Mouse (Mus musculus) embryonic facial prominence, embryonic 10.5 days (tissue): ENCODE results near the gene Nlrx1. TPM values are rescaled to one million over a fixed set of nuclear protein-coding genes. Genes with fewer than 3 reads are reported as not detected.

Experiments used
- DNase-seq: peaks from one replicate; pipeline ENCODE4 v3.0.0-alpha.2; 2017; ENCODE audit warnings: low spot score
- H3K27ac ChIP-seq: fragments of 300-500 bp; sonication (generic); replicated peaks from 2 replicates; pipeline ENCODE4 v1.5.1; 2016; ENCODE audit warnings: mild to moderate bottlenecking
- H3K27me3 ChIP-seq: fragments of 300-500 bp; sonication (generic); replicated peaks from 2 replicates; pipeline ENCODE4 v1.6.1; 2016; ENCODE audit warnings: low read depth, mild to moderate bottlenecking; ENCODE audit not compliant: poor library complexity, severe bottlenecking
- H3K36me3 ChIP-seq: fragments of 300-500 bp; sonication (generic); replicated peaks from 2 replicates; pipeline ENCODE4 v1.6.1; 2016; ENCODE audit warnings: mild to moderate bottlenecking, moderate library complexity
- H3K4me1 ChIP-seq: fragments of 300-500 bp; sonication (generic); 2 replicates; pipeline ENCODE4 v1.6.1; 2016
- H3K4me3 ChIP-seq: fragments of 300-500 bp; sonication (generic); 2 replicates; pipeline ENCODE4 v1.5.1; 2016; ENCODE audit warnings: mild to moderate bottlenecking, moderate library complexity
- H3K9me3 ChIP-seq: fragments of 300-500 bp; sonication (generic); 2 replicates; pipeline ENCODE4 v1.6.1; 2016; ENCODE audit warnings: mild to moderate bottlenecking
- WGBS: fragments of 180-500 bp; shearing (Covaris S2); methylation state at CpG from one replicate; pipeline ENCODE4 v1.1.7; 2016; 5-methylcytosine and 5-hydroxymethylcytosine counted together
- polyA plus RNA-seq: library from polyadenylated mRNA; unstranded; fragments of >200 nt; fragmentation: Nextera tagmentation; extraction: Ambion mirVana; gene quantifications from 2 replicates; pipeline ENCODE4 v1.2.1, GENCODE M21; 2016

The Nlrx1 gene
- polyA plus RNA-seq, 1 experiment from 2014 or later, result 2.4 TPM

- no peak for DNase-seq
- H3K27me3 ChIP-seq, result peaks cover 18% of the 10 kb centered on the region
- H3K4me3 ChIP-seq, result 0 out of 2 replicates have a peak overlapping the region, but pooled peaks have one; percentile 60
- H3K9me3 ChIP-seq, result no peaks in the 10 kb centered on the region
- H3K4me1 ChIP-seq, result peaks cover 11% of the 10 kb centered on the region
- 76% methylated on average over 8 of the region's 8 CpGs for WGBS
- H3K27ac ChIP-seq, result no peak overlapping the region
- no peaks in the 10 kb centered on the region for H3K36me3 ChIP-seq
These were observed 1.7 kb downstream of the Nlrx1 start for GRCm38 (mm10) chr9:44266478-44267226.

GRCm38 (mm10) chr9:44261388-44261787 is 7.0 kb downstream of the Nlrx1 start:
- 86% methylated on average over 14 of the region's 14 CpGs for WGBS
- Histone ChIP-seq H3K4me1 (no peaks in the 10 kb centered on the region), H3K9me3 (no peaks in the 10 kb centered on the region), H3K27ac (no peak overlapping the region), H3K36me3 (no peaks in the 10 kb centered on the region), H3K27me3 (peaks cover 3% of the 10 kb centered on the region; the same call in 1 of the 2 replicates), H3K4me3 (no peak overlapping the region)
- no peak for DNase-seq

DNA sequence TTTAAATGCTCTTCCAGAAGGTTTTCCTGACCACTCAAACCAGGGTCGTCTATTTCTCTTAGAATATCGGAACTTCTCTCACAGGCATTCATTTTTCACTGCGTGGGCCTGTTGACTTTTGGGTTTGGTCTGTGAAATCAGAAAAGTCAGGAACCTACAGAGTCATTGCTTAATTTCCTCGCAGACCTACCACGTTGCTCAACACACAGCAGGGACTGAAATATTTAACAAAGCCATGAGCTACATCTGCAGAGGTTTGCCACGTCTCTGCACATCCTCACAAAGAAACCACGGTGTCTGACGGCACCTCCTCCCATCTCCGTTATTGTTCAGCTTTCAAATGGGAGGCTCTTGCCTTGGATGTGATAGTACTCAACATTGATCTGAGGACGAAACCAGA is 9.4 kb downstream of the Nlrx1 start:
- H3K4me3 ChIP-seq, result no peak overlapping the region
- H3K27me3 ChIP-seq, result no peaks in the 10 kb centered on the region
- no peak for DNase-seq
- H3K36me3 ChIP-seq, result no peaks in the 10 kb centered on the region
- no peaks in the 10 kb centered on the region for H3K9me3 ChIP-seq
- H3K4me1 ChIP-seq, result peaks cover 15% of the 10 kb centered on the region
- no peak overlapping the region for H3K27ac ChIP-seq
- WGBS, result 85% methylated on average over 10 of the region's 10 CpGs

DNA sequence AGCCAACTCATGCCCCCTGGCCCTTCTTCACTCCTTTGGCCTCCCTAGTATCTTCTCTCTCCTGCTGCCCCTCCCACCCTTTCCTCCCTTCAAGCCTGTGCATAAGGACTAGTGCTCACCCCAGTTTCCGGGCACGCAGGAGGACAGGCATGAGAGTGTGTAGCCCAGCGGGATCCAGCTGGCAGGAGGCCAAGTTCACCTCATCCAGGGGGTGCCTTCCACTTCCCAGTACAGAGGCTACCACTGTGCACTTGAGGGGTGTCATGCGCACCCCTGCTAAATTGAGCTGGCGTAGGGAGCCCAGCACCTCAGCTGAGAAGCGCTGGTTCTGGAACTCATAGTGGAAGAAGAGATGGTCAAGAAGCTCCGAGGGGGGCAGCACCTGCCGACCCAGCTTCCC is 12.2 kb downstream of the Nlrx1 start:
- no peaks in the 10 kb centered on the region for H3K36me3 ChIP-seq
- H3K4me1 ChIP-seq, result peaks cover 27% of the 10 kb centered on the region
- no peak for DNase-seq
- H3K9me3 ChIP-seq, result no peaks in the 10 kb centered on the region
- no peak overlapping the region for H3K4me3 ChIP-seq
- 0 out of 2 replicates have a peak, but pooled peaks cover 5% of the 10 kb centered on the region for H3K27me3 ChIP-seq
- WGBS, result 88% methylated on average over 8 of the region's 8 CpGs
- no peak overlapping the region for H3K27ac ChIP-seq

- no peak for DNase-seq
- Histone ChIP-seq H3K4me1 (peaks cover 27% of the 10 kb centered on the region), H3K9me3 (no peaks in the 10 kb centered on the region), H3K4me3 (no peak overlapping the region), H3K27ac (peak overlapping the region; percentile 20; the same call in 1 of the 2 replicates), H3K36me3 (no peaks in the 10 kb centered on the region), H3K27me3 (peaks cover 15% of the 10 kb centered on the region)
- WGBS, result 64% methylated on average over 6 of the region's 6 CpGs
These were observed 13.3 kb downstream of the Nlrx1 start for GRCm38 (mm10) chr9:44255136-44255521.

- no peaks in the 10 kb centered on the region for H3K36me3 ChIP-seq
- DNase-seq, result peak; percentile 44
- H3K4me1 ChIP-seq, result peaks cover 30% of the 10 kb centered on the region
- 7% methylated on average over 5 of the region's 5 CpGs for WGBS
- no peak overlapping the region for H3K4me3 ChIP-seq
- H3K27me3 ChIP-seq, result peaks cover 21% of the 10 kb centered on the region
- H3K27ac ChIP-seq, result peak overlapping the region; percentile 48; the same call in 1 of the 2 replicates
- no peaks in the 10 kb centered on the region for H3K9me3 ChIP-seq
These were observed 13.8 kb downstream of the Nlrx1 start for GRCm38 (mm10) chr9:44254508-44255135.

DNA sequence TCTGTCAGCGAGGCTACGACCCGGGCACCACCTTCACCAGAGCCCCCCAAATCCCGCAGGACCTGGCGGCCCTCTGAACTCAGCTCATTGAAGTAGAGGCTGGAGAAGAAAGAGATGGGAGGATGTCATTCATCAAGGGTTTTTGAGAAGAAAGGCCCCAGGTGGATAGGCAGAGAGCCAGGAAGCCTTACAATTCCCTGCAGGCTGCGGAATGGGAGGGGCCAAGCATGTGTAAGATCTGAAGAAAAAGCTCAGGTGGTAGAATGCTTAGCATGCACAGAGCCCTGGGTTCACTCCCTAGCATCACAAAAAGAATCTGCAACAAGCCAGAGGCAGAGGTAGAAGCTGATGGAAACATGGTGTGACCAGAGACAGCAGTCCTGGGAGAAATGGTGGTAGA is 15.0 kb downstream of the Nlrx1 start:
- Histone ChIP-seq H3K27me3 (peaks cover 30% of the 10 kb centered on the region), H3K9me3 (no peaks in the 10 kb centered on the region), H3K4me1 (peaks cover 37% of the 10 kb centered on the region), H3K4me3 (no peak overlapping the region), H3K27ac (0 out of 2 replicates have a peak overlapping the region, but pooled peaks have one; percentile 48), H3K36me3 (no peaks in the 10 kb centered on the region)
- 81% methylated on average over 6 of the region's 6 CpGs for WGBS
- no peak for DNase-seq

DNA sequence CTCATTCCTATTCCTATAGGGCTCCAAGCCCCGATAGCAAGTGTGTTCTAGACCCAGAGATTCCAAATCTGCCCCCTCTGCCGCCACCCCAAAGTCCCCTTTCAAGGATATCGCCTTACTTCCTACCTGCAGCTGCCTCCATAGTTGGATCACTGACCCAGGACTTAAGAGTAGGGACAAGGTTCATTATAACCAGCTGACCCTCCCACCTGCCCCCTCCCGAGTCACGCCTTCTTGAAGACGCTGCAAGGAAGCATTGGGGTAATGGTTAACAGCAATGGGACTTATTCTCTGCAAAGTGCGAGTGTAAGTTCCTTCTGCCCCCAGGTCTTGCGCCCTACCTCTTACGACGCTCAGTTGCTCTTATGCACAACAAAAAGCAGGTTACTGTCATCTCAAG is 17.1 kb downstream of the Nlrx1 start, which contains the start of gene Pdzd3:
Gene Pdzd3, minus strand, starts transcription at position 158 of the 400 bp plus-strand sequence.
- H3K4me1 ChIP-seq, result peaks cover 37% of the 10 kb centered on the region
- H3K36me3 ChIP-seq, result no peaks in the 10 kb centered on the region
- WGBS, result 81% methylated on average over 10 of the region's 10 CpGs
- H3K4me3 ChIP-seq, result no peak within 1 kb of the TSS
- DNase-seq, result no peak
- no peaks in the 10 kb centered on the region for H3K9me3 ChIP-seq
- H3K27ac ChIP-seq, result no peak within 1 kb of the TSS
- peaks cover 30% of the 10 kb centered on the region for H3K27me3 ChIP-seq

- Histone ChIP-seq H3K4me3 (no peak overlapping the region), H3K27me3 (peaks cover 30% of the 10 kb centered on the region), H3K9me3 (no peaks in the 10 kb centered on the region), H3K36me3 (no peaks in the 10 kb centered on the region), H3K27ac (no peak overlapping the region), H3K4me1 (peaks cover 36% of the 10 kb centered on the region)
- 60% methylated on average over 4 of the region's 4 CpGs for WGBS
- DNase-seq, result no peak
These were observed 18.0 kb downstream of the Nlrx1 start for GRCm38 (mm10) chr9:44250445-44250844.

DNA sequence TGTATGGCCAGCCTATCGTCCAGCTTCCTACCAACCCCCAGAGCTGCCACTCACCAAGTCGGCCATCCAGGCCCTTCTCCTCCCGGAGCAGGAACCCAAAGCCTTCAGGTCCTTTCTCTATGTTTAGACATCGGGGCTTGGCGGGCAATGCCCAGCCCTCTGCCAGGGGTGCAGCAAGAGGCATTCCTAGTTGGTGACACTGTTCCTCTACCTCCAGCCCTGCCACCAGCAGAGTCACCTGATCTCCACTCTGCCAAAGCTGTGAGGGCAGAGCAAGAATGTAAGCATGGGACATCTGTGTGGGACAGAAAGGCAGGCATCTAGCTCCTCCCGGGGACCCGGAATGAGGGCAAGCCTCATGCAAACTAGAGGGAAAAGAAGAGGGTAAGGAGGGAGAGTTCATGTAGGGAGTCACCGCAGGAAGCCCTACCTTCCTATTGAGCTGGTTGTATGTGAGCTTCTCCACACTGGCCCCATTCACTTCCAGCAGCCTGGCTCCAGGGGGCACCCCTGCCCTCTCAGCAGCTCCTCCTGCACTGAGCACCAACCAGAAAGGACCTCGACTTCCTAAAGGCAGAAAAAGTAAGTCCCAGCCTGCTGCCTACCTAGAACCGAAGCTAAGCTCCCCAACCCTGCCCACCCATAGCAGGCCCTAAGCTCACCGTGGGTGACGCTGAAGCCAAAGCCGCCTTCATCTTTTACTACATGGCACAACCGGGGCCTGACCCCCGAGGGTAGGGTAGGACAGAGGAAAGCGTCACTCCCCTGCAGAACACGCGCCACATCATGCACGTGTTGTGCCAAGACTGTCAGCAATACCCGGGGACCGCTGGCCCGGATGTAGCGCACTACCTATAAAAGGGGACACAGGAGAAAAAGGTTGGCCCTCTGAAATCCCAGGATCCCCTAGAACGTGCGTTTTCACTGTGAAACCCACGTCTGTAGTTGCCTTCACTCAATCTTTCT is 18.9 kb downstream of the Nlrx1 start:
- H3K4me3 ChIP-seq, result peak overlapping the region; percentile 26; the same call in 1 of the 2 replicates
- no peak overlapping the region for H3K27ac ChIP-seq
- H3K9me3 ChIP-seq, result no peaks in the 10 kb centered on the region
- WGBS, result 44% methylated on average over 26 of the region's 26 CpGs
- H3K4me1 ChIP-seq, result peaks cover 26% of the 10 kb centered on the region
- peaks cover 30% of the 10 kb centered on the region for H3K27me3 ChIP-seq
- H3K36me3 ChIP-seq, result no peaks in the 10 kb centered on the region
- DNase-seq, result peak; percentile 73

DNA sequence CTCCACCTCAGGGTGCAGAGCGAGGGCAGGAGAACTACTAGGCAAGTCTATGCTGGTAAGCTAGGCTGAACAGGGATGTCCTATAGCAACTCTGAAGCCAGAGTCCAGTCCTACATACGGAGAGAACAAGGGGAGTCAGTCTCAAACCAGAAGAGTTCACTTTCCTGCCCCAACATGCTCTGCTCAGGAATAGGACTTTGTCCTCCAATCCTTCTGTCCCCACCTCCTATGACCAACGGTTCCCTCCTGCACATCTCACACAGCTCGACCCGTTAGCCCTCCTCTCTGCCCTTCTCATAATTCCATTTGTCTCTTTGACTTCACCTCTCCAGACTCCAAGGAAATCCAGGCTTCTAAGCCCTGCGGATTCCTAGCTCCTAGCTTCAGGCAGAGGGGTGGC is 20.5 kb downstream of the Nlrx1 start:
- Histone ChIP-seq H3K36me3 (no peaks in the 10 kb centered on the region), H3K27ac (no peak overlapping the region), H3K27me3 (peaks cover 30% of the 10 kb centered on the region), H3K4me1 (peaks cover 10% of the 10 kb centered on the region; the same call in 1 of the 2 replicates), H3K9me3 (no peaks in the 10 kb centered on the region), H3K4me3 (no peak overlapping the region)
- WGBS, result 84% methylated on average over 6 of the region's 6 CpGs
- DNase-seq, result no peak

DNA sequence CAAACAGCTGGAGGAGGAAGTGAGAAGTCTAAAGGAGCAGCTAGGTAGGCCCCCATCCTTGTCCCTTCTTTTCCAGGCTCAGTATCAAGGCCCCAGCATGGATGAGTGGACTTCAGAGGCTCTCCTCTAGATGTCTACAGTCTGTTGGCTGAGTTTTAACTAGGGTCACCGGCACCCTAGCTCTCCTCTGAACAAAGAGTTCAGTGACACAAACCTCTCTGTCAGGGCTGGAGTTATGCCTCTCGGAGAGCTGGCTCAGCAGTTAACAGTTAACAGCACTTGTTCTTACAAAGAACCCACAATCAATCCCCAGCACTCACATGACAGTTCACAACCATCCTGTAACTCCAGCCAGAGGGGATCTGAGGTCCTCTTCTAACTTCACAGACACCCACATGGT is 24.8 kb downstream of the Nlrx1 start:
- H3K36me3 ChIP-seq, result no peaks in the 10 kb centered on the region
- no peak overlapping the region for H3K4me3 ChIP-seq
- H3K27me3 ChIP-seq, result no peaks in the 10 kb centered on the region
- H3K27ac ChIP-seq, result no peak overlapping the region
- 59% methylated on average over 2 of the region's 2 CpGs for WGBS
- no peak for DNase-seq
- no peaks in the 10 kb centered on the region for H3K9me3 ChIP-seq
- H3K4me1 ChIP-seq, result peaks cover 4% of the 10 kb centered on the region; the same call in 1 of the 2 replicates
